Mouse (Mus musculus): ENCODE results near the gene Adcy4.

GRCm38 (mm10) chr14:55735334-55735733 lies 48.6 kb downstream of the Adcy4 start:
- TF ChIP-seq CTCF (IDR thresholded peaks at IDR 0.05; ENCODE audit: low read depth, low read length) (no peak), POLR2A (IDR thresholded peaks at IDR 0.05; ENCODE audit: extremely low read depth, insufficient read depth, low read length) (no peak)

Data from liver, adult 2 months (tissue).